Mouse (Mus musculus) forebrain, embryonic 13.5 days (tissue): Measurements from ENCODE around the gene Lyrm2. TPM values are rescaled to one million over a fixed set of nuclear protein-coding genes. Genes with fewer than 3 reads are reported as not detected.

Source experiments
- ATAC-seq: fragments of 200-750 bp; cut with Nextera tagmentation; 2 replicates; pipeline ENCODE4 v1.8.0; 2017
- H3K27ac ChIP-seq: fragments of 300-500 bp; sonication (generic); 2 replicates; pipeline ENCODE4 v1.5.1; 2015; ENCODE audit warnings: inconsistent platforms, mild to moderate bottlenecking, moderate library complexity
- H3K27me3 ChIP-seq: fragments of 300-500 bp; sonication (generic); 2 replicates; pipeline ENCODE4 v1.6.1; 2015; ENCODE audit warnings: mild to moderate bottlenecking, inconsistent platforms
- H3K36me3 ChIP-seq: fragments of 300-500 bp; sonication (generic); 2 replicates; pipeline ENCODE4 v1.6.1; 2015; ENCODE audit warnings: mild to moderate bottlenecking, inconsistent platforms; ENCODE audit not compliant: poor library complexity, severe bottlenecking
- H3K4me1 ChIP-seq: fragments of 300-500 bp; sonication (generic); 2 replicates; pipeline ENCODE4 v1.6.1; 2015; ENCODE audit warnings: inconsistent platforms
- H3K4me2 ChIP-seq: fragments of 300-500 bp; sonication (generic); 2 replicates; pipeline ENCODE4 v1.6.1; 2015; ENCODE audit warnings: inconsistent platforms, mild to moderate bottlenecking, moderate library complexity
- H3K4me3 ChIP-seq: fragments of 300-500 bp; sonication (generic); 2 replicates; pipeline ENCODE4 v1.5.1; 2015; ENCODE audit warnings: mild to moderate bottlenecking, inconsistent platforms
- H3K9ac ChIP-seq: fragments of 300-500 bp; sonication (generic); 2 replicates; pipeline ENCODE4 v1.6.1; 2015; ENCODE audit warnings: mild to moderate bottlenecking, inconsistent platforms
- H3K9me3 ChIP-seq: fragments of 300-500 bp; sonication (generic); replicated peaks from 2 replicates; pipeline ENCODE4 v1.6.1; 2016; ENCODE audit warnings: inconsistent platforms
- WGBS: fragments of 180-500 bp; shearing (Covaris S2); methylation state at CpG from one replicate; pipeline ENCODE4 v1.1.7; 2015; 5-methylcytosine and 5-hydroxymethylcytosine counted together
- polyA plus RNA-seq: library from polyadenylated mRNA; unstranded; fragments of >200 nt; fragmentation: Nextera tagmentation; extraction: Ambion mirVana; gene quantifications from 2 replicates; pipeline ENCODE4 v1.2.1, GENCODE M21; 2015

Lyrm2 gene
- polyA plus RNA-seq, 1 experiment from 2014 or later: 172 TPM

DNA sequence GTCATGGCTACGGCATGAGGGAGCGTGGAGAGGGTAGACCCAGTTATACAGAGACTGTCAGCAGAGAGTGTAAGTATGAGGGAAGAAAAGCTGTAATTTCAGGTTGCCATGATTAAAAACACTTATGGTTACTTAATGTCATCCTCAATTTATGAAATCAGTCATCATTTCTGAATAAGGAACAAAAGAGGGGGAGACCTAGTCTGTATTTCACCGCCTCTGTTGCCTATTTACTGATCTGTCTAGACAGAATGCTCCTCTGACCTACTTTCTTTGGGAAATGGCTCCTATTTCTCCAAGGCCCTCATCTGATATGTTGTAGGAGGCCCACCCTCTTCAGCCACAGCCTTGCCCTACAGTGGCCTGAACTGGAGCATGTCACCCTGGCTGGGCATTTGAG is 20.6 kb downstream of the Lyrm2 start:
- no peak for ATAC-seq
- H3K27me3 ChIP-seq: no peaks in the 10 kb centered on the region
- 0 out of 2 replicates have a peak, but pooled peaks cover 3% of the 10 kb centered on the region for H3K4me1 ChIP-seq
- no peak overlapping the region for H3K9ac ChIP-seq
- peaks cover 47% of the 10 kb centered on the region for H3K36me3 ChIP-seq
- no peaks in the 10 kb centered on the region for H3K9me3 ChIP-seq
- no peak overlapping the region for H3K4me3 ChIP-seq
- H3K27ac ChIP-seq: no peak overlapping the region
- H3K4me2 ChIP-seq: no peak overlapping the region
- 94% methylated on average over 3 of the region's 3 CpGs for WGBS

DNA sequence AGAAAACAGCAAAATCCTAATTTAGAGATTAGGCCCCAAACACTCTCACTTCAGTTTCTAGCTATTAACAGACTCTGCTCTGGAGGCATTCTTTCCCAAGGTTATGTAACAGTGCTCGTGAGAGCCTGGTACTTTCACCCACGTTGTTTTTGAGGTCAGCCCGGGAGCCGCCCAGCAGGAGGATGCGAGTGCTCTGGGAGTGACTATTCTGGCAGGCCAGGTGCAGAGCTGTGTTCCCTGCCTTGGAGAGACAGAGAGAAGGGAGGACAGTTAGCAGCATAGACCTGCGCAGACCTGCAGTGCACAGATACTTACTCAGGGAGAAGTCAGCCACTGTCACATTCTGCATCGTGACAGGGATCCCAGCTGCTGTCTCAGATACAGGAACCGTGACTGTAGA is 24.2 kb downstream of the Lyrm2 start:
- Histone ChIP-seq H3K4me2 (no peak overlapping the region), H3K9ac (no peak overlapping the region), H3K27me3 (no peaks in the 10 kb centered on the region), H3K36me3 (peaks cover 21% of the 10 kb centered on the region), H3K27ac (no peak overlapping the region), H3K4me3 (no peak overlapping the region), H3K4me1 (peaks cover 14% of the 10 kb centered on the region), H3K9me3 (no peaks in the 10 kb centered on the region)
- ATAC-seq: no peak
- 69% methylated on average over 8 of the region's 8 CpGs for WGBS

DNA sequence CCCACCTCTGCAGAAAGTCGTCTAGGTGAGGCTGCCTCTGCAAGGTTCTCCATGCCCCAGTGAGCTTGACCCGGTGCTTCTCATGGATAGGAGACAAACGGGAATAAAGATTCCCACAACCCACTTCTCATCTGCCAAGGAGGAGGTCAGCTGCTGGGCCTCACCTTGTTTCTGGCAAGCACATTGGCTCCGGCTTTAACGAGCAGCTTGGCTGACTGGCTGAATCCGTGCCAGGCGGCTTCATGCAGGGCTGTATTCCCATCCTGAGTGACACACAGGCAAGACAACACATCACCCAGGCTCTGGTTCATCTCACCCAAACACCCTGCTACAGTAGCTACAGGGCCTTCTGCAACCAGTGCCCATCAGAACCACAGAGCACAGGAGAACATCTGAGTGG is 26.9 kb downstream of the Lyrm2 start:
- Histone ChIP-seq H3K27me3 (no peaks in the 10 kb centered on the region), H3K9me3 (no peaks in the 10 kb centered on the region), H3K4me1 (peaks cover 14% of the 10 kb centered on the region), H3K4me2 (no peak overlapping the region), H3K27ac (peak overlapping the region; percentile 54), H3K36me3 (peaks cover 2% of the 10 kb centered on the region), H3K9ac (0 out of 2 replicates have a peak overlapping the region, but pooled peaks have one; percentile 4), H3K4me3 (no peak overlapping the region)
- peak; percentile 76 for ATAC-seq
- WGBS: 39% methylated on average over 7 of the region's 7 CpGs

DNA sequence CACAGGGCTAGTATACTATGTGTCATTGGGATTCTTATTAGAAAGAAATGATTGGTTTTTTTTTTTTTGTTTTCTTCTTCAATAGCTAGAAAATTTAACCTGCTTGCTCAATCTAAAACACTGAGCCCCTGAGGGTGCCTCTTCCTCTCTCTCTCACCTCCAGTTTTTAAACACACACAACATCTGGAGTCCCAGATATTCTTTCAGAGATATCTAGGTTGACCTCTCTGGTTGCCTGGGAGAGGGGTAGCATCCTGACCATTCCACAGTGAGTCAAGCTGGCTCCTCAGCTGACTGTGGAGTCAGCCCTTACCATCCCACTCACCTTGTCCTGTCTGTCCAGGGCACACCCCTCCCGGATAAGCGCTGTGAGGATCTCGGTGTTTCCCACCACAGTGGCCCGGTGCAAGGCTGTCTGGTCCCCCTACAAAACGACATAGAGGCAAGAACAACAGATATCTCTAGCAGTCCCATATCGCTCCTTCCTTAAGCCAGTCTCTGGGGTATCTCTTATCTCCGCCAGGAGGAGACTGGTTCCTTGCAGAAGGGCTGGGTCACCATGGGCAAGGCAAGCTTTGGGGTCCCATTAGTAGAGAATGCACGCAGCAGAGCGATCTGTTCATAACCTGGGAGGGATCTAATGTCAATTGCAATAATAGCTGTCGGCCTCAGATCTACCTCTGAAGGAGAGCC is 28.5 kb downstream of the Lyrm2 start:
- no peak overlapping the region for H3K4me2 ChIP-seq
- 93% methylated on average over 10 of the region's 10 CpGs for WGBS
- H3K27ac ChIP-seq: no peak overlapping the region
- ATAC-seq: no peak
- no peaks in the 10 kb centered on the region for H3K27me3 ChIP-seq
- no peaks in the 10 kb centered on the region for H3K9me3 ChIP-seq
- H3K9ac ChIP-seq: no peak overlapping the region
- no peak overlapping the region for H3K4me3 ChIP-seq
- no peaks in the 10 kb centered on the region for H3K36me3 ChIP-seq
- peaks cover 16% of the 10 kb centered on the region for H3K4me1 ChIP-seq

DNA sequence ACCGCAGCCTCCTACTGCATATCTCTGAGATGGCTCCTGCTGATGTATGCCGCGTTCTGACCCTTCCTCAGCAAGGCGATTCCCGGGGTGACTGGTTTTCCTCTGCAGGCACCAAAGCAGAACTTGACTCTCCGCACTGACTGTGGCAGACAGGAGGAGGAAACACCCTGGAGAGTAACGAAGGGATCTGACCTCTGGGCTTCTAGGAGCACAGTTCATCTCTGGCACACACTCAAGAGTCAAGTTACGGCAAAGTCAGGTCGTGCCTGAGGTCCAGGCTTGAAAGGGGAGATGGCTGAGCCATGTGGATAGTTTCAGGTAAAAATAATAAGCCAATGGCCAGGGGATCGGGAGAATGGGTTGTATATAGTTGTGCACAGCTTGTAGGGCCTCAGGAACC is 29.3 kb downstream of the Lyrm2 start:
- Histone ChIP-seq H3K9ac (no peak overlapping the region), H3K4me3 (no peak overlapping the region), H3K9me3 (no peaks in the 10 kb centered on the region), H3K27ac (no peak overlapping the region), H3K4me1 (peaks cover 22% of the 10 kb centered on the region), H3K4me2 (no peak overlapping the region), H3K36me3 (no peaks in the 10 kb centered on the region), H3K27me3 (no peaks in the 10 kb centered on the region)
- ATAC-seq: no peak
- WGBS: 84% methylated on average over 10 of the region's 10 CpGs

DNA sequence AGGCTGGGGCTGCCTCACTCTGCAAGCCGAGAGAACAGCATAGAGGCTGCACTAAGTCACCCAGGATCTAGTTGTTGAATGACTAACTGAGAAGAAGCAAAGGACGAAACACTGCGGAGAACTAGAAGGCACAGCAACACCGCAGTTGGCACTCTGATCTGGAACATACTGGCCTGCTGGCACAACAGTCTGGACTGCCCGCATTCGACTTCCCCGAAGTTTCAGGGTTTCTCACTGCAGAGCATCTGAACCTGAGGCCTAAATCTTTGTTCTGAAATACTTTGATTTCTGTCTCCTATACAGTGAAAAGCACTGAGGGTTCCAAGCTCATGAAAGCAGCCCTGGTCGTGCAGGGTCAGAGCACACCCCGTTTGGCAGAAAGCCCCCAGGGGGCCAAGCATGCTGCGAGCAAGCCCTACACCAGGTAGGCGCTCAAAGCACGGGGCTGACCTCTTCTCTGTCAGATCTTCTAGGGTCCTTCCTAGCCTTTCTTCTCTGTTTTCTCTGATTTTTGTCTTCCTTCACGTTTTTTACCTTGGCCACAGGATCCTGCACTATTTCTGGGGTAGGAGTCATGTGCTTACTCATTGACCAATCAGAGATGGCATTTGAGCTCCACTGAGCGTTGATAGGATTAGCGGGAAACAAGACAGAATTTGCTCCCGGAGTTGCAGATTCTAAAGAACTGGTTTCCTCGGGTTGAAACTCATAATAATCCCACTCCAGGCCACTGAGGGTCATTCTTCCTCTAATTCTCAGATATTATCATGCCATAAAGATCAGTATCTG is 33.6 kb downstream of the Lyrm2 start:
- peak; percentile 87 for ATAC-seq
- no peak overlapping the region for H3K9ac ChIP-seq
- H3K9me3 ChIP-seq: no peaks in the 10 kb centered on the region

DNA sequence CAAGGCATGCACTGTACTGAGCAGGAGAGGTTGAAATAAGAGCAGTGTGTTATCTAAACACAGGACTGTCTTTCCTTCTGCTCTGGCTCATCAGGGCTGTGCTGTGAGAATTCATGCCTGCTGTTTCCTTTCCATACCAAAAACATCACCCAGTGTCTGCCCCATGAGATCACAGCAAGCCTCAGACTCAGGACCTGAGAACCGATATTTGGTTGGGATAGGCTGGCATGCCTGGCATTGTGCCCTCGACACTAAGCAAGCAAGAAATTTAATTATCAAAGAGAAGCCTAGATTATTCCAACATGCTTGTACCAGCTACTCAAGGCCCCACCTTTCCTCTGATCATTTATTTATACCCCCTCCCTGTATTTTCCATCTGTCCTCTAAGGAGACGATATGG is 34.5 kb downstream of the Lyrm2 start:
- H3K4me1 ChIP-seq: peaks cover 18% of the 10 kb centered on the region; the same call in 1 of the 2 replicates
- H3K27ac ChIP-seq: no peak overlapping the region
- H3K36me3 ChIP-seq: no peaks in the 10 kb centered on the region
- no peak for ATAC-seq
- 79% methylated on average over 3 of the region's 3 CpGs for WGBS
- H3K4me3 ChIP-seq: no peak overlapping the region
- no peaks in the 10 kb centered on the region for H3K27me3 ChIP-seq
- H3K4me2 ChIP-seq: peak overlapping the region; percentile 53; the same call in 1 of the 2 replicates
- H3K9me3 ChIP-seq: no peaks in the 10 kb centered on the region; the same call in 1 of the 2 replicates
- H3K9ac ChIP-seq: no peak overlapping the region

More for the DNA sequence above, 33.6 kb downstream of the Lyrm2 start:
- Histone ChIP-seq H3K27ac (no peak overlapping the region), H3K4me3 (peak overlapping the region; percentile 26), H3K27me3 (no peaks in the 10 kb centered on the region), H3K4me1 (peaks cover 18% of the 10 kb centered on the region; the same call in 1 of the 2 replicates), H3K36me3 (no peaks in the 10 kb centered on the region), H3K4me2 (peak overlapping the region; percentile 53)
- 49% methylated on average over 17 of the region's 17 CpGs for WGBS

DNA sequence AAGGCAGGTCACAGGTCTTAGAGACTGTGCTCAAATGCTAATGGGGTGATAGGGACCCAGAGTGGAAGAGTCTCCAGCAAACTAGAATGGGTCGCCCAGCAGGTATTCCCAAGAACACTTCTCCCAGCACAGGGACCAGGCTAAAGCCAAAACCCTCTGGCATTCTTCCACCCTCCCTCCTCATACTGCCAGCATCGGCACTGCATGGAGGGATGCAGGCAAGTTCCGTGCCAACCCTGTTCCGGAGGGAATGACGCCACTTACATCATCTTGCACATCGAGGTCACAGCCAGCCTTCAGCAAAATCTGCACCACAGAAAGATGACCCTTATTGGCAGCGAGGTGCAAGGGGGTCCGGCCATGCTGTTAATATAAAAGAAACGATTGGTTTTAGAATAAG is 36.0 kb downstream of the Lyrm2 start:
- Histone ChIP-seq H3K27ac (no peak overlapping the region), H3K9ac (no peak overlapping the region), H3K4me3 (no peak overlapping the region), H3K36me3 (no peaks in the 10 kb centered on the region), H3K27me3 (no peaks in the 10 kb centered on the region), H3K9me3 (no peaks in the 10 kb centered on the region; the same call in 1 of the 2 replicates), H3K4me1 (peaks cover 18% of the 10 kb centered on the region; the same call in 1 of the 2 replicates), H3K4me2 (no peak overlapping the region)
- 81% methylated on average over 9 of the region's 9 CpGs for WGBS
- no peak for ATAC-seq

DNA sequence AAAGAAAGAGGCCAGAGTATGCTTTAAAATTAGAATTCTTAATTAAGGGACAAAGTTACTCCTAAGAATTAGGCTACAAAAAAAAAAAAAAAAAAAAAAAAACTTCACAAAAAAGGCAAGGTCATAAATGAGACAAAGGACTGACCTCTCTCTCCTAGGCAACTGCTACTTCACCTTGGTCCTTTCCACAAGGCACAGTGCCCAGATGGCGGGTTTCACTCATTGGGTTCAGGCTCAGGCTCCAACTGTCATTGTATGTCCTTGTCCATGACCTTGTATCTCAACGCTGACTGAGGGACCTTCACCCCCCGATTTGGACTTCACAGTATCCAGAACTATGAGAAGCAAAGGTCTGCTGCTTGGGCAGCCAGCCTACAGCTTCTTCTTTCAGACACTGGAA is 38.3 kb downstream of the Lyrm2 start:
- Histone ChIP-seq H3K9ac (no peak overlapping the region), H3K27ac (no peak overlapping the region), H3K4me1 (peaks cover 16% of the 10 kb centered on the region; the same call in 1 of the 2 replicates), H3K4me3 (no peak overlapping the region), H3K36me3 (no peaks in the 10 kb centered on the region), H3K4me2 (no peak overlapping the region), H3K9me3 (no peaks in the 10 kb centered on the region; the same call in 1 of the 2 replicates), H3K27me3 (no peaks in the 10 kb centered on the region)
- WGBS: 82% methylated on average over 3 of the region's 3 CpGs
- no peak for ATAC-seq

Other genes with a start within 250 kb of the Lyrm2 start
- gene Gja10, start 197.5 kb upstream of the Lyrm2 start, polyA plus RNA-seq: 0.08 TPM in 1 of 2 replicates, not detected in the other
- gene Casp8ap2, start 184.8 kb upstream of the Lyrm2 start, polyA plus RNA-seq: 66.1 and 88.3 TPM in 2 replicates
- gene Mdn1, start 143.1 kb upstream of the Lyrm2 start, polyA plus RNA-seq: 15.8 and 16.3 TPM in 2 replicates
- gene Ankrd6, start 150.6 kb downstream of the Lyrm2 start, polyA plus RNA-seq: 25.4 and 27.5 TPM in 2 replicates
- gene Rragd, start 182.8 kb downstream of the Lyrm2 start, polyA plus RNA-seq: 22.7 and 23.9 TPM in 2 replicates
- gene Ube2j1, start 231.2 kb downstream of the Lyrm2 start, polyA plus RNA-seq: 46.5 and 47.2 TPM in 2 replicates